Mouse (Mus musculus) kidney, embryonic 15.5 days (tissue): ENCODE data around the gene Zdhhc9. TPM values are rescaled to one million over a fixed set of nuclear protein-coding genes. Genes with fewer than 3 reads are reported as not detected.
"Not testable (repeated sequence)": the region's sequence is repeated elsewhere in the genome, so short reads cannot be mapped to it uniquely, and the experiment has no call there.

Source experiments
- ATAC-seq: fragments of 200-750 bp; cut with Nextera tagmentation; replicated peaks from 2 replicates; pipeline ENCODE4 v1.8.0; 2017; ENCODE audit warnings: moderate TSS enrichment; ENCODE audit not compliant: low FRiP score
- H3K27ac ChIP-seq: fragments of 300-500 bp; sonication (generic); 2 replicates; pipeline ENCODE4 v1.5.1; 2015; ENCODE audit warnings: mild to moderate bottlenecking, inconsistent platforms
- H3K27me3 ChIP-seq: fragments of 300-500 bp; sonication (generic); 2 replicates; pipeline ENCODE4 v1.6.1; 2015; ENCODE audit warnings: inconsistent platforms
- H3K36me3 ChIP-seq: fragments of 300-500 bp; sonication (generic); 2 replicates; pipeline ENCODE4 v1.6.1; 2015; ENCODE audit warnings: inconsistent platforms
- H3K4me1 ChIP-seq: fragments of 300-500 bp; sonication (generic); 2 replicates; pipeline ENCODE4 v1.6.1; 2015; ENCODE audit warnings: inconsistent platforms
- H3K4me2 ChIP-seq: fragments of 300-500 bp; sonication (generic); 2 replicates; pipeline ENCODE4 v1.6.1; 2015; ENCODE audit warnings: moderate library complexity, mild to moderate bottlenecking, inconsistent platforms
- H3K4me3 ChIP-seq: fragments of 300-500 bp; sonication (generic); replicated peaks from 2 replicates; pipeline ENCODE4 v1.5.1; 2015; ENCODE audit warnings: mild to moderate bottlenecking, inconsistent platforms
- H3K9ac ChIP-seq: fragments of 300-500 bp; sonication (generic); 2 replicates; pipeline ENCODE4 v1.6.1; 2015; ENCODE audit warnings: mild to moderate bottlenecking, inconsistent platforms
- H3K9me3 ChIP-seq: fragments of 300-500 bp; sonication (generic); replicated peaks from 2 replicates; pipeline ENCODE4 v1.6.1; 2016; ENCODE audit warnings: inconsistent platforms
- WGBS: fragments of 180-500 bp; shearing (Covaris S2); methylation state at CpG from one replicate; pipeline ENCODE4 v1.1.7; 2015; ENCODE audit warnings: mixed read lengths; 5-methylcytosine and 5-hydroxymethylcytosine counted together
- polyA plus RNA-seq: library from polyadenylated mRNA; unstranded; fragments of >200 nt; fragmentation: Nextera tagmentation; extraction: Ambion mirVana; gene quantifications from 2 replicates; pipeline ENCODE4 v1.2.1, GENCODE M21; 2015

Gene Zdhhc9
- 5.7 and 6.4 TPM in 2 replicates for polyA plus RNA-seq

DNA sequence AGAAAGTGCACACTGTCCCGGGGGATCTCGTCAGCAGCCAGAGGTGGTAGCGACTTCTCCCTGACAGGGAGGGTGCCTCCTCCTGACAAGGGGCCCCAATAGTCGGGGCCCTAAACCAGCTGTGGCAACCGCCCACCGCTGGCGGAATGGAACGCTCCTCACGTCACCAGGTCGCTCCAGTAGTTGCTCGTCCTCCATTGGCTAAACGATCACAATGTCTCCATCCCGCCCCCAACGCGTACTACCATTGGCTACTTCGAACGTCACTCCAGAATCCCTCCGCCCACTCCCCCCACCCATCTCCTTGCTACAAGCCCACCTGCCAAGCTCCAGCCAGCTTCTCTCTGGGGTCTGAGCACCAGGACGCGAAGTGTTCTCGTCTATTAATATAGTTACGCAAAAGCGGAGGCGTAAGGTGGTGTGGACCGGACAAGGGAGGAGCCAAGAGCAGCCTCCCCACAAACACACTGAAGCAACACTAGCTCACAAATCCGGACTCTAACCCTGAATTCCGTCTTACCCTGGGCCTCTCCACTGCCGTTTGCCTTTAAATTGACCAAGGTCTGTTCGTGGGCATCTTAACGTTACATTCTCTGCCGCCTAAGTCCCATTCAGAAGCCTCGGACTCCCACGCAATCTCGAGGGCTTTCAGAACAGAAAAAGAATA, at the start of gene Zdhhc9:
Gene Zdhhc9 (minus strand): TSS at position 360 of the 667 bp plus-strand sequence.
- H3K27ac ChIP-seq: peak within 1 kb of the TSS; percentile 61
- 18% methylated on average over 34 of the region's 34 CpGs for WGBS
- peak within 1 kb of the TSS; percentile 59 for H3K4me2 ChIP-seq

DNA sequence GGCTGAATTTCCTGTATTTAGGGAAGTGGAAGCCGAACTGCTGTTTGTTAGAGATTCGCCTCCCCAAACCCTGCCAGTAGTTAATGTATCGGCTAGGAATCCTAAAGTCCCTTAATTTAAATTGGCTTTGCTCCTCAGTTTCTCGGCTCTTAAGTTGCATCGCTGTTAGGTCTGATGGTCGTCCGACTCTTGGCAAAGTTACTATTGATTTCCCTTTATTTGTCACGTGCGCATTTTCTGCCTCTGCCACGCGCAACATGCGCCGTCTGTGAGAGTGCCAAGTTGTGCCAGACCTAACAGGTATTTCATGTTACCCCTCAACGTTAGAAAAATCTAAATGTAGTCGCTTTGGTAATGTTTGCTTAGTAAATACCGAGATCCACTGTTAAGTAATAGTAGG, 48.3 kb upstream of the Zdhhc9 start:
- H3K27me3 ChIP-seq: peaks cover 8% of the 10 kb centered on the region; the same call in 1 of the 2 replicates
- peak overlapping the region; percentile 71; the same call in 1 of the 2 replicates for H3K27ac ChIP-seq
- H3K9ac ChIP-seq: peak overlapping the region; percentile 50
- 14% methylated on average over 16 of the region's 16 CpGs for WGBS
- peak overlapping the region; percentile 54 for H3K4me2 ChIP-seq
- no peaks in the 10 kb centered on the region for H3K9me3 ChIP-seq
- no peak for ATAC-seq
- H3K36me3 ChIP-seq: peaks cover 16% of the 10 kb centered on the region; the same call in 1 of the 2 replicates
- no peaks in the 10 kb centered on the region for H3K4me1 ChIP-seq
- H3K4me3 ChIP-seq: peak overlapping the region; percentile 61

More for the DNA sequence above, at the start of gene Zdhhc9:
- peak; percentile 98 for ATAC-seq
- Histone ChIP-seq H3K4me3 (peak within 1 kb of the TSS; percentile 73), H3K27me3 (peaks cover 7% of the 10 kb centered on the region; the same call in 1 of the 2 replicates), H3K9ac (peak within 1 kb of the TSS; percentile 61), H3K4me1 (peaks cover 4% of the 10 kb centered on the region; the same call in 1 of the 2 replicates), H3K36me3 (no peaks in the 10 kb centered on the region), H3K9me3 (no peaks in the 10 kb centered on the region)

DNA sequence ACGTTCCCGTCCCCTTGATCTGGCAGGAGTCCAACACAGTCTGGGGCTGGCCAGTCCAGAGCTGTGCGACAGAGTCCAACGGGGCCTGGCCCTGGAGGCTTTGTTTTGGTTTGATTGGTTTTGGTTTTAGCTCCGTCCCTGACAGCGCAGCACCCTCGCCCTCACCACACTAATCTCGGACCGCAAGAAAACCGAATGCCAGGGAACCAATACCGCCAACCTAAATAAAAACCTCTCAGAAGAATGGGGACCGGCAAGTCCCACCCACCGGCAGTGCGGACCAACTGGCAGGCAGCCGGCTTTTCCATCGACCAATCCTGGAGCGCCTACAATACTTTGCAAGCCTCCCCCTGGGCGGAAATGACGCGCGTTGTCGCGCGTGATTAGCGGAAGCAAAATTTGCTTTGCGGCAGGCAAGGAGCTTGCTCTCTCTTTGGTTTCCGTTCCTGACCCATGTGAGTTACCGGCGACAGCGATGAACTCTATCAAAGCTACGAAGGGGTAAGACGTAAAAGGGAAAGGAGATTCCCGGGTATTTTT, 47.9 kb upstream of the Zdhhc9 start, which contains the start of gene Utp14a:
Gene Utp14a (plus strand): TSS at position 395 of the 540 bp plus-strand sequence.
- H3K4me3 ChIP-seq: peak within 1 kb of the TSS; percentile 61
- H3K27ac ChIP-seq: peak within 1 kb of the TSS; percentile 85
- H3K4me2 ChIP-seq: peak within 1 kb of the TSS; percentile 66
- no peaks in the 10 kb centered on the region for H3K4me1 ChIP-seq
- H3K9ac ChIP-seq: peak within 1 kb of the TSS; percentile 50
- H3K27me3 ChIP-seq: peaks cover 8% of the 10 kb centered on the region; the same call in 1 of the 2 replicates
- peaks cover 11% of the 10 kb centered on the region; the same call in 1 of the 2 replicates for H3K36me3 ChIP-seq
- 14% methylated on average over 33 of the region's 33 CpGs for WGBS
- H3K9me3 ChIP-seq: no peaks in the 10 kb centered on the region
- peak; percentile 100 for ATAC-seq

DNA sequence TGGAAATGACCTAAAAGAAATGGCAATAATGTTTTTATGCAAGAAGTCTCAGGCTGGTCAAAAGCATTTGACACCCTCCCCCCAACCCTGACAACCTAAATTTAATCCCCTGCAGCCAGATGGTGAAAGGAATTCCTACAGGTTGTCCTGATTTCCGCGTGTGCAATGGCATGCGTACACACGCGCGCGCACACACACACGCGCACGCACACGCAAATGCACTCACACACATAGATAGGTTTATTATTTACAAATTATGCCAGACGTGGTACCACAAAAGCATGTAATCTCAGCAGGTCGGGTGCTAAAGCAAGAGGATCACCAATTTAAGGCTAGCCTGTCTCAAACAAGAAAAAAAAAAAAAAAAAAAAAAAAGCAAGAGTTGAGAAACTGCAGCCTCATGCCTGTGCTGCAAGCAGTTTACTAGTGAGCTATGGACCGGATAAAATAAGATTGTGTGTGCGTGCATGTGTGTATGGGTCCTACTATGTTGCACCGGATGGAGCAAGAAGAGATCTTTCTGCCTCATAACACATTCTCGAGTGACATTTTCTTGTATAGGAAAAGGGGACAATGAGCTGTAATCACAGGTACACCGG, 47.3 kb upstream of the Zdhhc9 start:
- 27% methylated on average over 18 of the region's 18 CpGs for WGBS

DNA sequence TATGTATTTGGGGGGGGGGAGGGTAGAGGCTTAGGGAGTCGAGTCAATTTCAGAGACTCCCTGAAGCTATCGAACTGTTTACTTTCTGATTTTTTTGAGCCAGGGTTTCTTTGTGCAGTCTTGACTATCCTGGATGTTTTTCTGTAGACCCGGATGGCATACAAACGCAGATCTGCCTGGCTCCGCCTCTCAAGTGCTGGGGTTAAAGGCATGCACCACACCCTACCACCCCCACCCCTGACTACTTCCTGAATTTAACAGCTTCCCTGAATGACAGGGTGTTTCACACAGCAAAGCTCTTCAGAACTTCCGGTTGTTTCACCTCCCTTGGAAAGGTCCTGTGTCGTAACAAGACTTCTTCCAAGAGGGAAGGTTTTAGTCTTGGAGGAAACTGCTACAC, 25.7 kb upstream of the Zdhhc9 start:
- Histone ChIP-seq H3K4me1 (no peaks in the 10 kb centered on the region), H3K27me3 (no peaks in the 10 kb centered on the region), H3K9me3 (no peaks in the 10 kb centered on the region), H3K9ac (no peak overlapping the region), H3K4me2 (no peak overlapping the region), H3K4me3 (no peak overlapping the region), H3K27ac (no peak overlapping the region), H3K36me3 (no peaks in the 10 kb centered on the region)
- ATAC-seq: no peak
- WGBS: 49% methylated on average over 7 of the region's 7 CpGs

More for the DNA sequence above, 47.3 kb upstream of the Zdhhc9 start:
- H3K27ac ChIP-seq: peak overlapping the region; percentile 85
- peak overlapping the region; percentile 38; the same call in 1 of the 2 replicates for H3K9ac ChIP-seq
- peaks cover 6% of the 10 kb centered on the region; the same call in 1 of the 2 replicates for H3K36me3 ChIP-seq
- no peaks in the 10 kb centered on the region for H3K9me3 ChIP-seq
- H3K4me3 ChIP-seq: peak overlapping the region; percentile 61
- ATAC-seq: peak; percentile 61
- no peaks in the 10 kb centered on the region for H3K4me1 ChIP-seq
- H3K27me3 ChIP-seq: peaks cover 8% of the 10 kb centered on the region; the same call in 1 of the 2 replicates
- peak overlapping the region; percentile 66 for H3K4me2 ChIP-seq

DNA sequence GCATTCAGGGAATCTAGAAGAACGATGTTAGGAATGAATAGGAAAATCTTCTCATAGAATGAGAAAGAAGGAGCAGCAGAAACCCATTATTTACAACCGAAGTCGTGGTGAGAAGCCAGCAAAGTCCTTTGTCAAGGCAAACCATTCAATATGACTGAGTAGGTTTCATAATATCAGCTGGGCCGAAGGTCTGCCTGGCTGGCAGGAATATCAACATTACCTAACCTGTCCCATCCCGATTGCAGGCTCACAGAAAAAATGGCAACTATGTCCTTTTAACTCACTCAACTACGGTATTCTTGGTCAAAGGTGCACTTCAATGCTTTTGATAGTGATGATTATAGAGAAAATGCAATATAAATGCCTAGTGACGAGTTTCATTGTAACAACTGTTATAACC, 17.5 kb upstream of the Zdhhc9 start:
- no peaks in the 10 kb centered on the region for H3K4me1 ChIP-seq
- H3K27me3 ChIP-seq: peaks cover 8% of the 10 kb centered on the region
- H3K4me2 ChIP-seq: no peak overlapping the region
- no peak overlapping the region for H3K9ac ChIP-seq
- H3K9me3 ChIP-seq: no peaks in the 10 kb centered on the region
- ATAC-seq: no peak
- H3K27ac ChIP-seq: no peak overlapping the region
- H3K36me3 ChIP-seq: no peaks in the 10 kb centered on the region
- no peak overlapping the region for H3K4me3 ChIP-seq
- 82% methylated on average over 7 of the region's 7 CpGs for WGBS

DNA sequence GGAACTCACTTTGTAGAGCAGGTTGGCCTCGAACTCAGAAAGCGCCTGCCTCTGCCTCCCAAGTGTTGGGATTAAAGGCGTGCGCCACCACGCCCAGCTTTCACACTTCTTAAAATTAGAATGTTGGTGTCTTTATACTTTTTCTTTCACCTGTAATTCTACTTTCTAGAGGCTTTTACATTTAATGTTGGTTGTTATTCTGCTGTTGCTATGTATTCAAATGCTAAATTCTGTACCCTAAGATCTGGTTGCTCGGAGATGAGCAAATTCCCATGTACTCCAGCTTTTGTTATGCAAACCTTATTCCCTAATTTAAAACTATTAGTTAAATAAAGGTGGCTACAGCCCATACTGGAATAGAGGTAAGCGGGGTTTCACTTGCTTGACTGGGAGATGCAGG, 14.0 kb upstream of the Zdhhc9 start:
- no peaks in the 10 kb centered on the region for H3K9me3 ChIP-seq
- no peaks in the 10 kb centered on the region for H3K4me1 ChIP-seq
- 87% methylated on average over 7 of the region's 7 CpGs for WGBS
- no peak overlapping the region for H3K9ac ChIP-seq
- no peak overlapping the region for H3K4me3 ChIP-seq
- no peak overlapping the region for H3K27ac ChIP-seq
- no peaks in the 10 kb centered on the region for H3K36me3 ChIP-seq
- peaks cover 5% of the 10 kb centered on the region for H3K27me3 ChIP-seq
- ATAC-seq: no peak
- no peak overlapping the region for H3K4me2 ChIP-seq

DNA sequence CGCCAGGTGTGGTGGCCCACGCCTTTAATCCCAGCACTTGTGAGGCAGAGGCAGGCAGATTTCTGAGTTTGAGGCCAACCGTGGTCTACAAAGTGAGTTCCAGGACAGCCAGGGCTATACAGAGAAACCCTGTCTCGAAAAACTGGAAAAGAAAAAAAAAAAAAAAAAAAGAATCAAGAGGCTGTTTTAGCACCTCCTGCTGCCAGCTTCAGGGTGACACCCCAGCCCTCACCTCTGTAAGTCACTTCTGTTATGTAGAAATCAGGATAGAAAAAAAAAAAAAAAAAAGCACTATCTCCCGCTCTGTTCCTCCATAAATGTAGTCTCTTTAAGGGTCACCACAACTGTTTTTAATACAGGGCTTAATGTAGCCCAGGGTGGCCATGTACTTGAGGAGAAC, 10.8 kb upstream of the Zdhhc9 start:
- ATAC-seq: no peak
- no peaks in the 10 kb centered on the region for H3K4me1 ChIP-seq

DNA sequence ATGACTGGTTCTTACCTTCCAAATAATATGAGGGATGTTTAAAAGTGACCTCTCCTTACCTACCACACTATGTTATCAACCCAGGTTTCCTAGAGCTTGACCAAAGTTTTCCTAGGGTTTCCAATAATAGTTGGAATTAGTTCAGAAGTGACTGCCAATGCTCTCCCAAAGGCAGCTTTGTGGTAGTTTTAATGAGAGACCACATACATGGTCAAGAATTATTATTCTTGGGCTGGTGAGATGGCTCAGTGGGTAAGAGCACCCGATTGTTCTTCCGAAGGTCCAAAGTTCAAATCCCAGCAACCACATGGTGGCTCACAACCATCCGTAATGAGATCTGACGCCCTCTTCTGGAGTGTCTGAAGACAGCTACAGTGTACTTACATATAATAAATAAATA, 1.1 kb upstream of the Zdhhc9 start:
- not testable (repeated sequence) for H3K36me3 ChIP-seq, H3K4me2 ChIP-seq, H3K27ac ChIP-seq, H3K4me1 ChIP-seq, ATAC-seq, H3K9me3 ChIP-seq, H3K9ac ChIP-seq, H3K27me3 ChIP-seq, H3K4me3 ChIP-seq
- WGBS: 76% methylated on average over 4 of the region's 4 CpGs

More for the DNA sequence above, 10.8 kb upstream of the Zdhhc9 start:
- WGBS: 90% methylated on average over 5 of the region's 5 CpGs
- H3K4me2 ChIP-seq: no peak overlapping the region
- no peaks in the 10 kb centered on the region for H3K36me3 ChIP-seq
- H3K9me3 ChIP-seq: no peaks in the 10 kb centered on the region
- H3K27me3 ChIP-seq: peaks cover 5% of the 10 kb centered on the region
- H3K4me3 ChIP-seq: no peak overlapping the region
- no peak overlapping the region for H3K9ac ChIP-seq
- no peak overlapping the region for H3K27ac ChIP-seq

DNA sequence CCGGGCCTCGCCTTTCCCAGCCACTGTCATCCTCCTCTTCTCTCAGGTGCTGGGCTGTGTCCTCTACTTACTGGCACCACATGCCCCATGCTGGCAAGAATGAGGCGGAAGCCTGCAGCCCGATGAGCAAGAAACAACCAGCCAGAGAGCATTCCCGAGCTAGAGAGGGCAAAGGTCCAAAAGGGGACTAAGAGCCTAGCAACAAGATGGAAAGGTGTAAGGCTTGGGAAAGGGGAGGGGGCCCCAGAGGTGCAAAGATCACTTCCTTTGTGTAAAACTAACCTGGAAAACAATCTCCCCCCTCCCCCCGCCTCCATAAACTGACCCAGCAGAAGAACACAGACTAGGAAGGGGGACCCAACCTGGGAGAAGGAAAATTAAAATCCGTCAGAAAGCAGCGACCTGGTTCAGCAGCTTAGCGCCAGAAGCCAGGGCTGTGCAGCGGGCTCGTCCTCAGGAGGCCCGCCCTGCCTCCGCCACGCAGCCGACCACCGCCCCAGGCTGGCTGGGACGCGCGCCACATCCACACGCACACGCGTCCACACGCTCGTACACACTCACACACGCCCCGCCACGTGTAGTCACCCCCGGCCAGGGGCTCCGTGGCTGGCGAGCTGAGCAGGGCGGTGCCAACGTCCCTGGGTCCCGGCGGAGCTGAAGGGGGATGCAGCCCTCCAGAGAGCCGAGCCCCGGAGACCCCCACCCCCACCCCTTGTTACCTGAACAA, 754 bp downstream of the Zdhhc9 start:
- ATAC-seq: peak; percentile 84
- peak overlapping the region; percentile 61 for H3K9ac ChIP-seq
- no peaks in the 10 kb centered on the region for H3K36me3 ChIP-seq
- H3K4me1 ChIP-seq: peaks cover 4% of the 10 kb centered on the region; the same call in 1 of the 2 replicates
- peak overlapping the region; percentile 73 for H3K4me3 ChIP-seq
- H3K4me2 ChIP-seq: peak overlapping the region; percentile 59
- peaks cover 4% of the 10 kb centered on the region; the same call in 1 of the 2 replicates for H3K27me3 ChIP-seq
- H3K9me3 ChIP-seq: no peaks in the 10 kb centered on the region
- H3K27ac ChIP-seq: peak overlapping the region; percentile 60
- 15% methylated on average over 31 of the region's 36 CpGs for WGBS

DNA sequence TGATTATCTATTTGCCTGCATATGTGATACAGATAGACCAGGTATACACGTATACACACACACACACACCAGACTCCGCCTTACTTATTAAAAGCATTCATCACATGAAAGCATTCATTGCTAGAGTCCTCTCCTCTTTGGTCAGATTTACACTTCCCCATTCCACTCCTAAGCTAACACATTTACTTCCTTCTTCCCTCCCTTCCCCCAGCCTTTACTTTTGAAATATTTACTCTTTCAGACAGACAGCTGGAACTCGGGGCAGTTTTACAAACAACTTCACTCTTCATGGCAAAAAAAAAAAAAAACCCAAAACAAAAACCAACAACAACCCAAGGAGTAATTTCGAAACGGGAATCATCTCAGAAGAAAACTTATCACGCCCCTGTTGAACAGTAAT, 4.2 kb downstream of the Zdhhc9 start:
- Histone ChIP-seq H3K4me3 (no peak overlapping the region), H3K4me1 (peaks cover 4% of the 10 kb centered on the region; the same call in 1 of the 2 replicates), H3K9me3 (no peaks in the 10 kb centered on the region), H3K4me2 (no peak overlapping the region), H3K9ac (no peak overlapping the region), H3K27me3 (no peaks in the 10 kb centered on the region), H3K36me3 (no peaks in the 10 kb centered on the region), H3K27ac (no peak overlapping the region)
- 73% methylated on average over 6 of the region's 6 CpGs for WGBS
- no peak for ATAC-seq
